Mouse (Mus musculus): ENCODE measurements around the gene Mansc4. TPM values are rescaled to one million over a fixed set of nuclear protein-coding genes. Genes with fewer than 3 reads are reported as not detected.

The Mansc4 gene
- polyA plus RNA-seq, 1 experiment, result 0.21 TPM

GRCm38 (mm10) chr6:147091136-147092120 is 4.6 kb upstream of the Mansc4 start, which contains the start of gene Klhl42:
Klhl42 (plus strand) TSS chr6:147091379.
- Histone ChIP-seq H3K4me3 (replicated peaks; ENCODE audit: insufficient read depth, low read depth, low read length) (peak within 1 kb of the TSS; percentile 97), H3K4me1 (ENCODE audit: control insufficient read depth, insufficient read depth, low read length) (peaks cover 5% of the 10 kb centered on the region; the same call in 1 of the 2 replicates), H3K27me3 (ENCODE audit: control insufficient read depth, insufficient read depth, low read length) (no peaks in the 10 kb centered on the region), H3K27ac (ENCODE audit: insufficient read depth, low read length) (peak within 1 kb of the TSS; percentile 88)
- WGBS, result under 1% methylated on average over 99 of the region's 99 CpGs
- DNase-seq, result peak; percentile 82 to 88
- TF ChIP-seq POLR2A (IDR thresholded peaks at IDR 0.05; ENCODE audit: borderline replicate concordance, insufficient read depth, low read length) (peak; percentile 64), CTCF (IDR thresholded peaks at IDR 0.05; ENCODE audit: borderline replicate concordance, insufficient read depth, low read depth, low read length) (no peak)

GRCm38 (mm10) chr6:147090191-147090590 is 3.4 kb upstream of the Mansc4 start:
- TF ChIP-seq CTCF (IDR thresholded peaks at IDR 0.05; ENCODE audit: borderline replicate concordance, insufficient read depth, low read depth, low read length) (no peak), POLR2A (IDR thresholded peaks at IDR 0.05; ENCODE audit: borderline replicate concordance, insufficient read depth, low read length) (no peak)
- Histone ChIP-seq H3K27ac (ENCODE audit: insufficient read depth, low read length) (no peak overlapping the region), H3K27me3 (ENCODE audit: control insufficient read depth, insufficient read depth, low read length) (no peaks in the 10 kb centered on the region), H3K4me1 (ENCODE audit: control insufficient read depth, insufficient read depth, low read length) (peaks cover 5% of the 10 kb centered on the region; the same call in 1 of the 2 replicates), H3K4me3 (replicated peaks; ENCODE audit: insufficient read depth, low read depth, low read length) (peak overlapping the region; percentile 97)
- peak in 1 of 2 experiments; percentile 25 for DNase-seq
- WGBS, result 39% methylated on average over 5 of the region's 5 CpGs

- no peak for TF ChIP-seq POLR2A (IDR thresholded peaks at IDR 0.05; ENCODE audit: borderline replicate concordance, insufficient read depth, low read length)
- Histone ChIP-seq H3K4me3 (replicated peaks; ENCODE audit: insufficient read depth, low read depth, low read length) (no peak overlapping the region), H3K4me1 (ENCODE audit: control insufficient read depth, insufficient read depth, low read length) (no peaks in the 10 kb centered on the region), H3K27me3 (ENCODE audit: control insufficient read depth, insufficient read depth, low read length) (no peaks in the 10 kb centered on the region), H3K27ac (ENCODE audit: insufficient read depth, low read length) (no peak overlapping the region)
- no peak for DNase-seq
- 84% methylated on average over 3 of the region's 3 CpGs for WGBS
Observed at GRCm38 (mm10) chr6:147088517-147088916, 1.7 kb upstream of the Mansc4 start.

- DNase-seq, result no peak
Observed at GRCm38 (mm10) chr6:147087736-147088135, 904 bp upstream of the Mansc4 start.

GRCm38 (mm10) chr6:147085398-147086040 is 1.3 kb downstream of the Mansc4 start:
- Histone ChIP-seq H3K4me3 (replicated peaks; ENCODE audit: insufficient read depth, low read depth, low read length) (no peak overlapping the region), H3K27me3 (ENCODE audit: control insufficient read depth, insufficient read depth, low read length) (no peaks in the 10 kb centered on the region), H3K27ac (ENCODE audit: insufficient read depth, low read length) (no peak overlapping the region), H3K4me1 (ENCODE audit: control insufficient read depth, insufficient read depth, low read length) (no peaks in the 10 kb centered on the region)
- TF ChIP-seq POLR2A (IDR thresholded peaks at IDR 0.05; ENCODE audit: borderline replicate concordance, insufficient read depth, low read length) (no peak), CTCF (IDR thresholded peaks at IDR 0.05; ENCODE audit: borderline replicate concordance, insufficient read depth, low read depth, low read length) (no peak)
- 81% methylated on average over 7 of the region's 7 CpGs for WGBS
- no peak for DNase-seq

More at GRCm38 (mm10) chr6:147087736-147088135, 904 bp upstream of the Mansc4 start:
- Histone ChIP-seq H3K4me1 (ENCODE audit: control insufficient read depth, insufficient read depth, low read length) (no peaks in the 10 kb centered on the region), H3K27ac (ENCODE audit: insufficient read depth, low read length) (no peak overlapping the region), H3K27me3 (ENCODE audit: control insufficient read depth, insufficient read depth, low read length) (no peaks in the 10 kb centered on the region), H3K4me3 (replicated peaks; ENCODE audit: insufficient read depth, low read depth, low read length) (no peak overlapping the region)
- WGBS, result 46% methylated on average over 7 of the region's 7 CpGs
- TF ChIP-seq POLR2A (IDR thresholded peaks at IDR 0.05; ENCODE audit: borderline replicate concordance, insufficient read depth, low read length) (no peak), CTCF (IDR thresholded peaks at IDR 0.05; ENCODE audit: borderline replicate concordance, insufficient read depth, low read depth, low read length) (no peak)

- Histone ChIP-seq H3K4me3 (replicated peaks; ENCODE audit: insufficient read depth, low read depth, low read length) (no peak overlapping the region), H3K27ac (ENCODE audit: insufficient read depth, low read length) (no peak overlapping the region), H3K27me3 (ENCODE audit: control insufficient read depth, insufficient read depth, low read length) (no peaks in the 10 kb centered on the region), H3K4me1 (ENCODE audit: control insufficient read depth, insufficient read depth, low read length) (no peaks in the 10 kb centered on the region; the same call in 1 of the 2 replicates)
- TF ChIP-seq CTCF (IDR thresholded peaks at IDR 0.05; ENCODE audit: borderline replicate concordance, insufficient read depth, low read depth, low read length) (no peak), POLR2A (IDR thresholded peaks at IDR 0.05; ENCODE audit: borderline replicate concordance, insufficient read depth, low read length) (no peak)
- WGBS, result 93% methylated on average over 10 of the region's 10 CpGs
- DNase-seq, result no peak
Observed at GRCm38 (mm10) chr6:147079919-147080318, 6.9 kb downstream of the Mansc4 start.

- TF ChIP-seq POLR2A (IDR thresholded peaks at IDR 0.05; ENCODE audit: borderline replicate concordance, insufficient read depth, low read length) (no peak), CTCF (IDR thresholded peaks at IDR 0.05; ENCODE audit: borderline replicate concordance, insufficient read depth, low read depth, low read length) (no peak)
- whole genome bisulfite sequencing, result 87% methylated on average over 8 of the region's 8 CpGs
- H3K27ac ChIP-seq (ENCODE audit: insufficient read depth, low read length), result no peak overlapping the region
- DNase-seq, result no peak
- no peak overlapping the region for H3K4me3 ChIP-seq (replicated peaks; ENCODE audit: insufficient read depth, low read depth, low read length)
- no peaks in the 10 kb centered on the region; the same call in 1 of the 2 replicates for H3K4me1 ChIP-seq (ENCODE audit: control insufficient read depth, insufficient read depth, low read length)
- H3K27me3 ChIP-seq (ENCODE audit: control insufficient read depth, insufficient read depth, low read length), result no peaks in the 10 kb centered on the region
Observed at GRCm38 (mm10) chr6:147076878-147077277, 10.0 kb downstream of the Mansc4 start.
